Comparison of ENCODE assay signal across 10 mouse cellular contexts in genomic region chr1:134513312-134513860, GRCm38 (mm10). TPM values are rescaled to one million over a fixed set of nuclear protein-coding genes. Genes with fewer than 3 reads are reported as not detected.
DNase-seq lines count a peak whose midpoint lies in the region; ATAC-seq and TF ChIP-seq lines count a peak whose summit lies in the region.
"Had no signal": no experiment of that assay in that cellular context is flagged by ENCODE, and none has a peak within 500 bp of the region (broad histone marks: within the 10 kb centered on the region; RNA-seq: fewer than 3 reads in every experiment).

No protein-coding gene starts in this region.

- peak; percentile 20 to 25 for DNase-seq in cerebellum, adult 18-20 months
- no peak for DNase-seq in cerebellum, adult 11-12 months
- DNase-seq in lung, postnatal 25 days (ENCODE audit: low spot score) = peak; percentile 57
- DNase-seq in thymus, adult 18-20 months = no peak

- H3K4me2 ChIP-seq in kidney, embryonic 16.5 days (replicated peaks; ENCODE audit: low read depth, low read length) = peak overlapping the region; percentile 92
- peak overlapping the region; percentile 87 for H3K4me2 ChIP-seq in stomach, embryonic 14.5 days (replicated peaks; ENCODE audit: low read depth, low read length)

- 1% methylated on average over 38 of the region's 38 CpGs for WGBS in kidney, embryonic 16.5 days
- WGBS in stomach, embryonic 14.5 days = 2% methylated on average over 38 of the region's 38 CpGs

- peak overlapping the region; percentile 46 for H3K4me3 ChIP-seq in bone marrow macrophage, adult 2 months (ENCODE audit: insufficient read depth, low read length)
- H3K4me3 ChIP-seq in kidney, embryonic 16.5 days (ENCODE audit: low read length) = peak overlapping the region; percentile 59
- peak overlapping the region; percentile 41 for H3K4me3 ChIP-seq in stomach, embryonic 14.5 days (ENCODE audit: low read depth, low read length)

- ATAC-seq in granulocyte monocyte progenitor cell, adult 5-6 weeks (replicated peaks; ENCODE audit: poor library complexity, severe bottlenecking) = peak; percentile 59
- peak; percentile 44; the same call in 1 of the 2 replicates for ATAC-seq in kidney, embryonic 16.5 days (ENCODE audit: low FRiP score, low TSS enrichment)
- ATAC-seq in stomach, embryonic 14.5 days (ENCODE audit: insufficient number of reproducible peaks, insufficient read depth, low FRiP score, low read depth) = peak; percentile 79

- 0 out of 2 replicates have a peak, but pooled peaks cover 6% of the 10 kb centered on the region for H3K36me3 ChIP-seq in kidney, embryonic 16.5 days (ENCODE audit: insufficient read depth, low read length)
- H3K36me3 ChIP-seq in stomach, embryonic 14.5 days (ENCODE audit: control insufficient read depth, insufficient read depth, low read length) = no peaks in the 10 kb centered on the region

- no peak for TF ChIP-seq CTCF in bone marrow macrophage, adult 2 months (IDR thresholded peaks at IDR 0.05; ENCODE audit: low read depth, low read length)

- peaks cover 10% of the 10 kb centered on the region; the same call in 1 of the 2 replicates for H3K27me3 ChIP-seq in kidney, embryonic 16.5 days (ENCODE audit: insufficient read depth, low read length)
- H3K27me3 ChIP-seq in stomach, embryonic 14.5 days (ENCODE audit: control insufficient read depth, insufficient read depth, low read length) = no peaks in the 10 kb centered on the region

- peak overlapping the region; percentile 75 for H3K9ac ChIP-seq in kidney, embryonic 16.5 days (replicated peaks; ENCODE audit: low read length)
- peak overlapping the region; percentile 57 for H3K9ac ChIP-seq in stomach, embryonic 14.5 days (replicated peaks; ENCODE audit: low read depth, low read length)

- TF ChIP-seq POLR2A in bone marrow macrophage, adult 2 months (IDR thresholded peaks at IDR 0.05; ENCODE audit: borderline replicate concordance, low read depth, low read length) = no peak

- no peak overlapping the region for H3K27ac ChIP-seq in bone marrow macrophage, adult 2 months (ENCODE audit: insufficient read depth, low read depth, low read length)
- peak overlapping the region; percentile 50; the same call in 1 of the 2 replicates for H3K27ac ChIP-seq in kidney, embryonic 16.5 days (ENCODE audit: low read length)
- peak overlapping the region; percentile 69 for H3K27ac ChIP-seq in stomach, embryonic 14.5 days (ENCODE audit: low read length)

- peaks cover 5% of the 10 kb centered on the region for H3K4me1 ChIP-seq in bone marrow macrophage, adult 2 months (ENCODE audit: control insufficient read depth, insufficient read depth, low read length)
- H3K4me1 ChIP-seq in kidney, embryonic 16.5 days (ENCODE audit: insufficient read depth, low read length) = peaks cover 28% of the 10 kb centered on the region
- peaks cover 11% of the 10 kb centered on the region; the same call in 1 of the 2 replicates for H3K4me1 ChIP-seq in stomach, embryonic 14.5 days (ENCODE audit: control insufficient read depth, insufficient read depth, low read length)

- H3K9me3 ChIP-seq in kidney, embryonic 16.5 days (ENCODE audit: low read length) = no peaks in the 10 kb centered on the region
- no peaks in the 10 kb centered on the region for H3K9me3 ChIP-seq in stomach, embryonic 14.5 days (ENCODE audit: control insufficient read depth, low read depth, low read length)

RNA-seq across cellular contexts. Expression of gene Rabif, which starts 18.9 kb away (rescaled TPM):
- polyA plus RNA-seq in bone marrow macrophage, adult 2 months (2012; ENCODE audit: insufficient read depth, insufficient read length, missing spikeins) = 13.5 and 15.1 TPM in 2 replicates
- total RNA-seq in granulocyte monocyte progenitor cell, adult 5-6 weeks (2014; fragmentation: Nextera tagmentation) = 14.1 and 18.1 TPM in 2 replicates
- total RNA-seq in granulocyte monocyte progenitor cell, adult 5-6 weeks (2017) = 13.3 and 15.0 TPM in 2 replicates
- polyA plus RNA-seq in kidney, embryonic 16.5 days (2015; fragmentation: Nextera tagmentation; extraction: Ambion mirVana) = 46.9 and 47.0 TPM in 2 replicates
- 41.9 and 45.4 TPM in 2 replicates for polyA plus RNA-seq in stomach, embryonic 14.5 days (2014; fragmentation: Nextera tagmentation; extraction: Ambion mirVana)

RNA-seq across cellular contexts. Expression of gene Mgat4e, which starts 36.1 kb away (rescaled TPM):
- not detected in 2 replicates for polyA plus RNA-seq in bone marrow macrophage, adult 2 months (2012; ENCODE audit: insufficient read depth, insufficient read length, missing spikeins)
- not detected in 2 replicates for total RNA-seq in granulocyte monocyte progenitor cell, adult 5-6 weeks (2014; fragmentation: Nextera tagmentation)
- 0.10 TPM in 1 of 2 replicates, not detected in the other for total RNA-seq in granulocyte monocyte progenitor cell, adult 5-6 weeks (2017)
- not detected in 2 replicates for polyA plus RNA-seq in kidney, embryonic 16.5 days (2015; fragmentation: Nextera tagmentation; extraction: Ambion mirVana)
- not detected in 2 replicates for polyA plus RNA-seq in stomach, embryonic 14.5 days (2014; fragmentation: Nextera tagmentation; extraction: Ambion mirVana)
- total RNA-seq: left cerebral cortex, adult 18-20 months had no signal
- polyA plus RNA-seq: C2C12 had no signal

RNA-seq across cellular contexts. Expression of gene Kdm5b, which starts 46.6 kb away (rescaled TPM):
- polyA plus RNA-seq in bone marrow macrophage, adult 2 months (2012; ENCODE audit: insufficient read depth, insufficient read length, missing spikeins) = 11.0 and 12.9 TPM in 2 replicates
- 17.4 and 28.4 TPM in 2 replicates for total RNA-seq in granulocyte monocyte progenitor cell, adult 5-6 weeks (2014; fragmentation: Nextera tagmentation)
- total RNA-seq in granulocyte monocyte progenitor cell, adult 5-6 weeks (2017) = 15.0 and 16.8 TPM in 2 replicates
- polyA plus RNA-seq in kidney, embryonic 16.5 days (2015; fragmentation: Nextera tagmentation; extraction: Ambion mirVana) = 47.4 and 55.4 TPM in 2 replicates
- polyA plus RNA-seq in stomach, embryonic 14.5 days (2014; fragmentation: Nextera tagmentation; extraction: Ambion mirVana) = 80.6 and 81.3 TPM in 2 replicates

RNA-seq across cellular contexts. Expression of gene Klhl12, which starts 58.1 kb away (rescaled TPM):
- 3.8 and 5.0 TPM in 2 replicates for polyA plus RNA-seq in bone marrow macrophage, adult 2 months (2012; ENCODE audit: insufficient read depth, insufficient read length, missing spikeins)
- 7.8 and 9.2 TPM in 2 replicates for total RNA-seq in granulocyte monocyte progenitor cell, adult 5-6 weeks (2014; fragmentation: Nextera tagmentation)
- total RNA-seq in granulocyte monocyte progenitor cell, adult 5-6 weeks (2017) = 8.7 and 9.5 TPM in 2 replicates
- 32.4 and 35.4 TPM in 2 replicates for polyA plus RNA-seq in kidney, embryonic 16.5 days (2015; fragmentation: Nextera tagmentation; extraction: Ambion mirVana)
- polyA plus RNA-seq in stomach, embryonic 14.5 days (2014; fragmentation: Nextera tagmentation; extraction: Ambion mirVana) = 20.3 and 23.1 TPM in 2 replicates

Comparison
In these comparisons a context has a peak if more than half of its experiments do, and no peak if none do; other contexts are left out.
1. DNase-seq: peak in cerebellum, adult 18-20 months (2 of 2) and lung, postnatal 25 days (single experiment); none in cerebellum, adult 11-12 months (single experiment) and thymus, adult 18-20 months (0 of 2).
2. Peak in every context shown above with its lines, with median percentiles within 50 percentile points of each other: H3K4me3 ChIP-seq and ATAC-seq.